Mouse (Mus musculus) ES-E14 (cell line): Measurements from ENCODE around the gene Dnajc11.

Source experiments
- HCFC1 ChIP-seq: IDR thresholded peaks from 2 replicates; pipeline ENCODE4 v1.6.1; 2012; ENCODE audit warnings: low read length, inconsistent platforms, borderline replicate concordance; ENCODE audit not compliant: insufficient read depth
- ZNF384 ChIP-seq: IDR thresholded peaks from 2 replicates; pipeline ENCODE4 v1.6.1; 2012; ENCODE audit warnings: low read depth, low read length, inconsistent platforms

DNA sequence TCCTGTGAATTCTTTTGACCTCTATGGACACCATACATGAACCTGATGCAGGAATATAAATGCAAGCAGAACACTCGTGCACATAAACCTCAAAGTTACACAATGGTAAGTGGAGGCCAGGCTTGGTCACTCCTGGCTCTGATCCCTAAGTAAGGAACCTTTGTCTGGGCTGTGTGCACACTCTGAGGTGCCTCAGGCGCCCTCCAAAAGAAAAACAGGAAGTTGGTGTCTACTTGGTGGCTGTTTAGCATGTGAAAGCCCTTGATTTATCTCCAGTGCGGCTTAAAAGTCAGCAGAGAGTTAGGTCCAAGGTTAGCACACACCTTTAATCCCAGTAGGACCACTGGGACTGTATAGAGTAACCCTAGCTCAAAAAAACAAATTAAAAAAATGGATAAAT is 66.0 kb downstream of the Dnajc11 start:
- TF ChIP-seq ZNF384 (no peak), HCFC1 (no peak)
